Mouse (Mus musculus): ENCODE measurements around the gene 1700067P10Rik. TPM values are rescaled to one million over a fixed set of nuclear protein-coding genes. Genes with fewer than 3 reads are reported as not detected.

1700067P10Rik gene
- total RNA-seq, 2 experiments from 2014 or later, result not detected

Other genes with a start within 250 kb of the 1700067P10Rik start
- gene Foxp4, start 164.7 kb upstream of the 1700067P10Rik start, total RNA-seq (2021), result 10 to 100 TPM in 1 of 2 experiments, 1 to 10 TPM in 1; 9.5 to 11.3 TPM
- gene 1700122O11Rik, start 51.0 kb upstream of the 1700067P10Rik start, total RNA-seq (2021), result not detected
- gene 9830107B12Rik, start 56.9 kb downstream of the 1700067P10Rik start, total RNA-seq (2021), result under 1 TPM in 1 of 2 experiments, not detected in 1; 0.17 TPM
- gene A530064D06Rik, start 78.0 kb downstream of the 1700067P10Rik start, total RNA-seq (2021), result not detected
- gene Trem1, start 143.4 kb downstream of the 1700067P10Rik start, total RNA-seq (2021), result not detected
- not detected for gene Trem3, start 158.5 kb downstream of the 1700067P10Rik start, total RNA-seq (2021)
- under 1 TPM in 1 of 2 experiments, not detected in 1; 0.19 TPM for gene Treml4, start 175.0 kb downstream of the 1700067P10Rik start, total RNA-seq (2021)
- under 1 TPM; 0.58 to 0.62 TPM for gene Treml2, start 210.2 kb downstream of the 1700067P10Rik start, total RNA-seq (2021)
- under 1 TPM; 0.17 to 0.41 TPM for gene B430306N03Rik, start 226.8 kb downstream of the 1700067P10Rik start, total RNA-seq (2021)

Data from heart, postnatal 36 days (tissue).